Mouse (Mus musculus) ES-Bruce4 (cell line): ENCODE results near the gene D5Ertd579e. TPM values are rescaled to one million over a fixed set of nuclear protein-coding genes. Genes with fewer than 3 reads are reported as not detected.

Source experiments
- H3K27ac ChIP-seq: 2 replicates; pipeline ENCODE4 v1.5.1; 2012; ENCODE audit warnings: low read length, inconsistent platforms; ENCODE audit not compliant: insufficient read depth
- H3K27me3 ChIP-seq: 2 replicates; pipeline ENCODE4 v1.6.1; 2012; ENCODE audit warnings: mild to moderate bottlenecking, low read length, inconsistent platforms; ENCODE audit not compliant: control insufficient read depth, poor library complexity, insufficient read depth, severe bottlenecking
- H3K36me3 ChIP-seq: 2 replicates; pipeline ENCODE4 v1.6.1; 2012; ENCODE audit warnings: inconsistent platforms, mild to moderate bottlenecking, low read length, moderate library complexity; ENCODE audit not compliant: control insufficient read depth, poor library complexity, insufficient read depth, severe bottlenecking
- H3K4me1 ChIP-seq: one replicate; pipeline ENCODE4 v1.8.1; 2011; ENCODE audit warnings: low read length; ENCODE audit not compliant: control insufficient read depth, insufficient read depth
- H3K4me3 ChIP-seq: 2 replicates; pipeline ENCODE4 v1.5.1; 2011; ENCODE audit warnings: low read depth, mild to moderate bottlenecking, low read length
- H3K9ac ChIP-seq: 2 replicates; pipeline ENCODE4 v1.6.1; 2012; ENCODE audit warnings: low read depth, mild to moderate bottlenecking, inconsistent platforms; ENCODE audit not compliant: poor library complexity, severe bottlenecking
- H3K9me3 ChIP-seq: replicated peaks from 2 replicates; pipeline ENCODE4 v1.6.1; 2012; ENCODE audit warnings: mild to moderate bottlenecking, low read length, inconsistent platforms; ENCODE audit not compliant: control insufficient read depth, poor library complexity, insufficient read depth, severe bottlenecking
- CTCF ChIP-seq: IDR thresholded peaks from one replicate; pipeline ENCODE4 v1.8.1; 2011; ENCODE audit warnings: low read depth, low read length
- EP300 ChIP-seq: IDR thresholded peaks from 2 replicates; pipeline ENCODE4 v1.6.1; 2011; ENCODE audit warnings: low read depth, low read length; ENCODE audit not compliant: insufficient read depth
- POLR2A ChIP-seq: IDR thresholded peaks from one replicate; pipeline ENCODE4 v1.8.1; 2011; ENCODE audit warnings: low read length; ENCODE audit not compliant: insufficient read depth
- polyA plus RNA-seq: library from polyadenylated mRNA; stranded (reverse); fragments of >200 nt; gene quantifications from 2 replicates; pipeline ENCODE4 v1.2.4, GENCODE M21; 2011; ENCODE audit warnings: low read depth; ENCODE audit not compliant: missing spikeins, insufficient read depth, insufficient read length

D5Ertd579e gene
- polyA plus RNA-seq, 1 experiment: 44.1 TPM

- TF ChIP-seq CTCF (no peak), EP300 (no peak), POLR2A (no peak)
- H3K27me3 ChIP-seq: no peaks in the 10 kb centered on the region
- no peak overlapping the region for H3K4me3 ChIP-seq
- no peak overlapping the region for H3K9ac ChIP-seq
- H3K4me1 ChIP-seq: peaks cover 9% of the 10 kb centered on the region
- no peaks in the 10 kb centered on the region for H3K36me3 ChIP-seq
- H3K9me3 ChIP-seq: no peaks in the 10 kb centered on the region
- no peak overlapping the region for H3K27ac ChIP-seq
Observed at GRCm38 (mm10) chr5:36557584-36558308, 138.1 kb downstream of the D5Ertd579e start.

GRCm38 (mm10) chr5:36556906-36557305, 138.9 kb downstream of the D5Ertd579e start:
- H3K4me1 ChIP-seq: peaks cover 11% of the 10 kb centered on the region
- no peak overlapping the region for H3K9ac ChIP-seq
- H3K4me3 ChIP-seq: no peak overlapping the region
- no peaks in the 10 kb centered on the region for H3K27me3 ChIP-seq
- no peaks in the 10 kb centered on the region for H3K36me3 ChIP-seq
- no peak overlapping the region for H3K27ac ChIP-seq
- no peak for TF ChIP-seq EP300
- TF ChIP-seq POLR2A: no peak
- no peaks in the 10 kb centered on the region for H3K9me3 ChIP-seq

GRCm38 (mm10) chr5:36556289-36556688, 139.5 kb downstream of the D5Ertd579e start:
- H3K4me3 ChIP-seq: no peak overlapping the region
- peaks cover 11% of the 10 kb centered on the region for H3K4me1 ChIP-seq
- H3K36me3 ChIP-seq: no peaks in the 10 kb centered on the region
- TF ChIP-seq EP300: no peak
- TF ChIP-seq POLR2A: no peak
- H3K9me3 ChIP-seq: no peaks in the 10 kb centered on the region
- H3K27me3 ChIP-seq: no peaks in the 10 kb centered on the region
- no peak overlapping the region for H3K27ac ChIP-seq
- no peak overlapping the region for H3K9ac ChIP-seq

- no peak overlapping the region for H3K4me3 ChIP-seq
- no peaks in the 10 kb centered on the region for H3K36me3 ChIP-seq
- H3K27me3 ChIP-seq: no peaks in the 10 kb centered on the region
- no peak overlapping the region for H3K9ac ChIP-seq
- H3K9me3 ChIP-seq: no peaks in the 10 kb centered on the region
- no peak for TF ChIP-seq EP300
- no peak for TF ChIP-seq CTCF
- no peak for TF ChIP-seq POLR2A
- peaks cover 13% of the 10 kb centered on the region for H3K4me1 ChIP-seq
- H3K27ac ChIP-seq: no peak overlapping the region
Observed at GRCm38 (mm10) chr5:36554496-36554895, 141.3 kb downstream of the D5Ertd579e start.

- Histone ChIP-seq H3K4me1 (peaks cover 13% of the 10 kb centered on the region), H3K27me3 (no peaks in the 10 kb centered on the region), H3K9me3 (no peaks in the 10 kb centered on the region), H3K4me3 (no peak overlapping the region), H3K9ac (no peak overlapping the region), H3K27ac (no peak overlapping the region), H3K36me3 (no peaks in the 10 kb centered on the region)
- no peak for TF ChIP-seq POLR2A
- no peak for TF ChIP-seq CTCF
- TF ChIP-seq EP300: no peak
Observed at GRCm38 (mm10) chr5:36553886-36554285, 141.9 kb downstream of the D5Ertd579e start.

- no peaks in the 10 kb centered on the region for H3K27me3 ChIP-seq
- H3K4me1 ChIP-seq: peaks cover 13% of the 10 kb centered on the region
- H3K4me3 ChIP-seq: no peak overlapping the region
- no peak overlapping the region for H3K27ac ChIP-seq
- TF ChIP-seq POLR2A: no peak
- no peak for TF ChIP-seq CTCF
- no peak for TF ChIP-seq EP300
- no peak overlapping the region for H3K9ac ChIP-seq
- no peaks in the 10 kb centered on the region for H3K36me3 ChIP-seq
- no peaks in the 10 kb centered on the region for H3K9me3 ChIP-seq
Observed at GRCm38 (mm10) chr5:36553056-36553606, 142.7 kb downstream of the D5Ertd579e start.
